Mouse (Mus musculus) forebrain, postnatal 0 days (tissue): Measurements from ENCODE around the gene Ttll3. TPM values are rescaled to one million over a fixed set of nuclear protein-coding genes. Genes with fewer than 3 reads are reported as not detected.

Experiments
- ATAC-seq: fragments of 200-750 bp; cut with Nextera tagmentation; 2 replicates; pipeline ENCODE4 v1.8.0; 2017; ENCODE audit warnings: mild to moderate bottlenecking, moderate library complexity
- DNase-seq: peaks from one replicate; pipeline ENCODE4 v3.0.0-alpha.2; 2015
- H3K27ac ChIP-seq: fragments of 300-500 bp; sonication (generic); 2 replicates; pipeline ENCODE4 v1.5.1; 2014; ENCODE audit warnings: low read depth, mild to moderate bottlenecking, antibody characterized with exemption, low read length, moderate library complexity, mixed read lengths
- H3K27me3 ChIP-seq: fragments of 300-500 bp; sonication (generic); 2 replicates; pipeline ENCODE4 v1.6.1; 2014; ENCODE audit warnings: mild to moderate bottlenecking, low read length, mixed read lengths; ENCODE audit not compliant: insufficient read depth
- H3K36me3 ChIP-seq: fragments of 300-500 bp; sonication (generic); 2 replicates; pipeline ENCODE4 v1.6.1; 2014; ENCODE audit warnings: mild to moderate bottlenecking, moderate library complexity; ENCODE audit not compliant: insufficient read depth
- H3K4me1 ChIP-seq: fragments of 300-500 bp; sonication (generic); 2 replicates; pipeline ENCODE4 v1.6.1; 2014; ENCODE audit warnings: antibody characterized with exemption; ENCODE audit not compliant: insufficient read depth
- H3K4me2 ChIP-seq: fragments of 300-500 bp; sonication (generic); 2 replicates; pipeline ENCODE4 v1.6.1; 2014; ENCODE audit warnings: low read depth, mild to moderate bottlenecking, moderate library complexity
- H3K4me3 ChIP-seq: fragments of 300-500 bp; sonication (generic); 2 replicates; pipeline ENCODE4 v1.5.1; 2014; ENCODE audit warnings: low read depth, low read length, mixed read lengths
- H3K9ac ChIP-seq: fragments of 300-500 bp; sonication (generic); 2 replicates; pipeline ENCODE4 v1.6.1; 2014; ENCODE audit warnings: mild to moderate bottlenecking
- H3K9me3 ChIP-seq: fragments of 300-500 bp; sonication (generic); 2 replicates; pipeline ENCODE4 v1.6.1; 2016; ENCODE audit warnings: low read length
- CTCF ChIP-seq: sonication (generic); IDR thresholded peaks from 2 replicates; pipeline ENCODE4 v1.5.1; 2016; ENCODE audit warnings: antibody characterized with exemption, control low read depth, low read depth
- WGBS: fragments of 180-500 bp; shearing (Covaris S2); extraction: QIAGEN DNeasy Blood & Tissue Kit; methylation state at CpG from one replicate; pipeline ENCODE4 v1.1.7; 2014; 5-methylcytosine and 5-hydroxymethylcytosine counted together
- polyA plus RNA-seq: library from polyadenylated mRNA; unstranded; fragments of >200 nt; fragmentation: Nextera tagmentation; extraction: Ambion mirVana; gene quantifications from 2 replicates; pipeline ENCODE4 v1.2.1, GENCODE M21; 2015
- total RNA-seq: library from RNA; depleted of rRNA; stranded (reverse); fragments of >200 nt; gene quantifications from 2 replicates; pipeline ENCODE4 v1.2.3, GENCODE M21; 2014

Ttll3 gene
- total and polyA plus RNA-seq, 2 experiments from 2014 or later: 8.9 to 14.0 TPM

DNA sequence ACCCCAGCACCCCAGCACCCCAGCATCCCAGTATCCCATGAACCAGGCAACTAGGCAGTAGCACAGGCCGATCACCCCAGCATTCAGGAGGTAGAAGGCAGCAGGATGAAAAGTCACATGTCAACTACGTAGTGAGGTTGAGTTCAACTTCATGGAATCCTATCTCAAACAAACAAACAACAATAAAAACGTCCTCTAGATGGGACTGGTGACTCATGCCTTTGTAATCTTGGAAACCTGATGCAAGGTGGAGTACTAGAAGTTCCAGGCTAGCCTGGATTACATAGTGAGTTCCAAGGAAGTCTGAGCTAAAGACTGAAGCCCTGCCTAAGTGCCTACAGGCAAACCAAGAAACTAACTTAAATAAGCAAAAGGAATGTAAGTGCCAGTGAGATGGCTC lies 41.8 kb downstream of the Ttll3 start:
- H3K27ac ChIP-seq: no peak overlapping the region
- no peaks in the 10 kb centered on the region for H3K4me1 ChIP-seq
- no peak overlapping the region for H3K4me3 ChIP-seq
- H3K9ac ChIP-seq: no peak overlapping the region
- 56% methylated on average over 3 of the region's 3 CpGs for WGBS
- no peak for ATAC-seq
- no peaks in the 10 kb centered on the region for H3K36me3 ChIP-seq
- H3K4me2 ChIP-seq: no peak overlapping the region
- H3K9me3 ChIP-seq: no peaks in the 10 kb centered on the region
- no peak for DNase-seq
- no peaks in the 10 kb centered on the region for H3K27me3 ChIP-seq
- no peak for TF ChIP-seq CTCF

- DNase-seq: no peak
- no peak overlapping the region for H3K4me2 ChIP-seq
- no peak overlapping the region for H3K4me3 ChIP-seq
- H3K9me3 ChIP-seq: no peaks in the 10 kb centered on the region
- H3K4me1 ChIP-seq: no peaks in the 10 kb centered on the region
- no peak overlapping the region for H3K27ac ChIP-seq
- WGBS: 56% methylated on average over 3 of the region's 3 CpGs
- no peaks in the 10 kb centered on the region for H3K36me3 ChIP-seq
- no peak for ATAC-seq
- no peaks in the 10 kb centered on the region for H3K27me3 ChIP-seq
- TF ChIP-seq CTCF: no peak
- no peak overlapping the region for H3K9ac ChIP-seq
These were observed 42.7 kb downstream of the Ttll3 start for GRCm38 (mm10) chr6:113431801-113432200.

DNA sequence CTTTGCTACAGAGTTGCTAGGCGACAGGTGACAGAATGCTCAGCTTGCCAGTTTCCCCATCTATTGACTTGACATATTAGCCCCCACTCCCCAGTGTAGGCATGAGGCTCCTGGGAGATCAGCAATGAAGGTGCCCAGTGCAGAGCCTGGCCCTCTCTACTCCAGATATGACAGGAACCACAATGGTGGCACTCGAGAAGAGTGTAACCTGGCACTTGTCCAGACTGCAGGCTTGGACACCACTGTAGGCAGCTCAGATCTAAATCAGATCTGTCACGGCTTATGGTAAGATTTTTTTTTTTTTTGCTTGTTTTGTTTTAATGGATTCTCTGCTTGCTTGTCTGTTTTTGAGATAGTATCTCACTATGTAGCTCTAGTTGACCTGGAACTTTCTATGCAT lies 44.6 kb downstream of the Ttll3 start:
- Histone ChIP-seq H3K27ac (no peak overlapping the region), H3K4me3 (no peak overlapping the region), H3K9me3 (no peaks in the 10 kb centered on the region), H3K27me3 (no peaks in the 10 kb centered on the region), H3K4me2 (no peak overlapping the region), H3K9ac (no peak overlapping the region), H3K4me1 (no peaks in the 10 kb centered on the region), H3K36me3 (no peaks in the 10 kb centered on the region)
- DNase-seq (no peak), ATAC-seq (no peak)
- TF ChIP-seq CTCF: no peak
- 68% methylated on average over 3 of the region's 3 CpGs for WGBS

DNA sequence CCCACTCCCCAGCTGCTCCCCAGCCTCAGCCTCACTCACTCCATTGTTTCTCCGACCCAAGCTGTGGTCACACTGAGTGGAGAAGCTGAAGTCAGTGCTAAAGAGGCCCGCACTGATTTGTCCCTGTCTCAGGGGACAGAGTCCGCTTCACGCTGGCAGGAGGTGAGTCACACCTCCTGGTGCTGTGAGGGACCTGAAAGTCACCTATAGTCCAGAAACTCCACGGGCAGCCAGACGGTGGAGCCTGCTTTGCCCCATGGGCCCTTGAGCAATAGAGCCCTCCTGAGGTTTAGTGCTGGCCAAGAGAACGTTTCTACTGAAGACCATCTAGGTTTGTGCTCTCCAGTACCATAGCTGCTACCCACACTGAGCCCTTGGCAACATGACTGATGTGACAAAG lies 45.6 kb downstream of the Ttll3 start:
- Histone ChIP-seq H3K4me1 (no peaks in the 10 kb centered on the region), H3K36me3 (no peaks in the 10 kb centered on the region), H3K4me3 (no peak overlapping the region), H3K9ac (no peak overlapping the region), H3K27me3 (no peaks in the 10 kb centered on the region), H3K27ac (no peak overlapping the region), H3K9me3 (no peaks in the 10 kb centered on the region), H3K4me2 (no peak overlapping the region)
- DNase-seq (no peak), ATAC-seq (no peak)
- TF ChIP-seq CTCF: no peak
- 82% methylated on average over 7 of the region's 7 CpGs for WGBS

- Histone ChIP-seq H3K4me3 (no peak within 1 kb of the TSS), H3K36me3 (no peaks in the 10 kb centered on the region), H3K27me3 (no peaks in the 10 kb centered on the region), H3K9me3 (no peaks in the 10 kb centered on the region), H3K4me2 (no peak within 1 kb of the TSS), H3K9ac (no peak within 1 kb of the TSS), H3K4me1 (no peaks in the 10 kb centered on the region), H3K27ac (no peak within 1 kb of the TSS)
- no peak for TF ChIP-seq CTCF
- 77% methylated on average over 9 of the region's 9 CpGs for WGBS
- no peak for ATAC-seq
- DNase-seq: no peak
These were observed 46.7 kb downstream of the Ttll3 start, which contains the start of gene Cidec for GRCm38 (mm10) chr6:113435664-113436205. TSS of gene Cidec (minus strand) at chr6:113435760.

GRCm38 (mm10) chr6:113437135-113437534 lies 48.1 kb downstream of the Ttll3 start:
- no peak overlapping the region for H3K4me3 ChIP-seq
- ATAC-seq (no peak), DNase-seq (no peak)
- no peak for TF ChIP-seq CTCF
- H3K4me1 ChIP-seq: no peaks in the 10 kb centered on the region
- H3K9me3 ChIP-seq: no peaks in the 10 kb centered on the region
- H3K27ac ChIP-seq: no peak overlapping the region
- no peaks in the 10 kb centered on the region for H3K36me3 ChIP-seq
- no peaks in the 10 kb centered on the region for H3K27me3 ChIP-seq
- no peak overlapping the region for H3K9ac ChIP-seq
- H3K4me2 ChIP-seq: no peak overlapping the region
- WGBS: 75% methylated on average over 12 of the region's 12 CpGs

DNA sequence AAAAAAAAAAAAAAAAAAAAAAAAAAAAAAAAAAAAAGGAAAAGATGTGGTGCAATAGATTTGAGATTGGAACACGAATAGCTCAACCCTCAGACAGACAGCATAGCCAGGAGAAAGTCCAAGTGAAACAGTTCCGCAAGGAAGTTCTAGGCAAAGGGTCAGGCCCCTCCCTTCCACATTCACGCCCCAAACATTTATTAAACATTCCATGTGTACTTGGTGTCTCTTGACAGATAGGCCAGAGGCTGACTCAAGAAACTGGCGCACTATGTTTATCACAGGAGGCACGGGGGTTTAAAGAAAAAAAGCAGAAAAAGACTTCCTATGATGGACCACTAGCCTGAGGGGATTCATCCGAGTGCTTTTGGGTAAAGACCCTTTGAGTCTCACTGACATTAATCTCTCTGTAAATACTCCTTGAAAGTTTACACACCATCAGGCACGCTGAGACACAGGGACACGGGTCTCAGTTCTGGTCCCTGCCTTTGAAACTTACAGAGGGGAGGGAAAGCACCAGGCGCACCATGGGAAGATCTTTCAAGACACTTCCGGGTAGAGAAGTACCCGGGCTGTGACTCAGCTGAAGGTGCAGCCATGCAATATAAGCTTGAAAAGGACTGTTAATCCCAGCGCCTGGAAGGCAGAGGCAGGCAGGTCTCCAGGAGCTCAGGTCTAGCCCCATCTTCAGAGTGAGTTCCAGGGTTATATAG lies 49.8 kb downstream of the Ttll3 start:
- WGBS: 65% methylated on average over 12 of the region's 12 CpGs
- no peaks in the 10 kb centered on the region for H3K9me3 ChIP-seq
- no peaks in the 10 kb centered on the region for H3K36me3 ChIP-seq
- H3K9ac ChIP-seq: no peak overlapping the region
- no peak for TF ChIP-seq CTCF
- H3K4me1 ChIP-seq: peaks cover 4% of the 10 kb centered on the region
- no peak for ATAC-seq
- no peak overlapping the region for H3K4me2 ChIP-seq
- no peak overlapping the region for H3K27ac ChIP-seq
- no peaks in the 10 kb centered on the region for H3K27me3 ChIP-seq
- no peak for DNase-seq
- no peak overlapping the region for H3K4me3 ChIP-seq
